Mouse (Mus musculus) heart, postnatal 4 days (tissue): ENCODE data around the gene Zfp804a. TPM values are rescaled to one million over a fixed set of nuclear protein-coding genes. Genes with fewer than 3 reads are reported as not detected.

ENCODE experiments used
- DNase-seq: peaks from one replicate; pipeline ENCODE4 v3.0.0; 2021
- total RNA-seq, 2 experiments: library from RNA; stranded (reverse); gene quantifications; 2 replicates each; pipeline ENCODE4 v1.2.3; 2021

Gene Zfp804a
- total RNA-seq, 2 experiments from 2014 or later = 0.05 TPM; not detected in 1

GRCm38 (mm10) chr2:82282591-82283269, 229.7 kb downstream of the Zfp804a start:
- no peak for DNase-seq

- no peak for DNase-seq
Measured at GRCm38 (mm10) chr2:82294932-82295493, 242.0 kb downstream of the Zfp804a start.
